Mouse (Mus musculus) frontal cortex, adult (tissue): ENCODE measurements around the gene Hist1h2bb.
"Not testable (repeated sequence)": the region's sequence is repeated elsewhere in the genome, so short reads cannot be mapped to it uniquely, and the experiment has no call there.

ENCODE experiments used
- ATAC-seq: cut with Nextera tagmentation; 2 replicates; pipeline ENCODE4 v1.9.2; 2017; ENCODE audit warnings: mild to moderate bottlenecking, moderate library complexity, mixed read lengths; ENCODE audit not compliant: low TSS enrichment

Gene Hist1h2bb

GRCm38 (mm10) chr13:23746201-23747080 is at the start of gene Hist1h2bb:
Gene Hist1h2bb, plus strand, starts transcription at chr13:23746734.
- peak; percentile 97 for ATAC-seq

DNA sequence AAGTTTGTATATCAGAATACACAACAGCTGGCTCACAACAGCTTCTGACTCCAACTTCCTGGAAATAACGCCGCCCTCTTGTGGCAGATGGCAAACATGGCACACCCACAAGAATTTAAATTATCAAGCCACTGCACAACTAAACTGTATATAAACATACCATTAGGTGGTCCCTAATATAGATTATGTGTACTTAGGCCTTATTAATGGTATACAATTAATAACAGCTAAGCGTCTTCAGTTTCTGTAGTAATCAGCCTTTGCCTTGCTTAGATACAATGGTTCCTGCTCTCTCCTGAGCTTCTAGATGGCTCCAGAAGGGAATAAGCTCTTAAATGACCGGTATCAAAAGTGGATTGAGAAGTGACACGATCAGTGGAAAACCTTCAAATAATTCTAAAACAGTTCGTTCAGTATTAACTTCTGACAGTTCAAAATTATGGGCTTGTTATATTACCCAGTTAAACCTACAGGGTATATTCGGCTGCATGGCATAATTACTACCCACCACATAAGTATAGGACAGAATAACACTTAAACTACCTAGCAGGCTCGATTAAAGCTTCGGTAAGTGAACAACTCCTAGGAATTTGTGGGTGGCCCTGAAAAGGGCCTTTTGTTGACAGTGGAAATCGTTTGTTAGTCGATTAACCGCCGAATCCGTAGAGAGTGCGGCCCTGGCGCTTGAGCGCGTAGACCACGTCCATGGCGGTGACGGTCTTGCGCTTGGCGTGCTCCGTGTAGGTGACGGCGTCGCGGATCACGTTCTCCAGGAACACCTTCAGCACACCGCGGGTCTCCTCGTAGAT is 48.8 kb upstream of the Hist1h2bb start:
- peak; percentile 48 for ATAC-seq

DNA sequence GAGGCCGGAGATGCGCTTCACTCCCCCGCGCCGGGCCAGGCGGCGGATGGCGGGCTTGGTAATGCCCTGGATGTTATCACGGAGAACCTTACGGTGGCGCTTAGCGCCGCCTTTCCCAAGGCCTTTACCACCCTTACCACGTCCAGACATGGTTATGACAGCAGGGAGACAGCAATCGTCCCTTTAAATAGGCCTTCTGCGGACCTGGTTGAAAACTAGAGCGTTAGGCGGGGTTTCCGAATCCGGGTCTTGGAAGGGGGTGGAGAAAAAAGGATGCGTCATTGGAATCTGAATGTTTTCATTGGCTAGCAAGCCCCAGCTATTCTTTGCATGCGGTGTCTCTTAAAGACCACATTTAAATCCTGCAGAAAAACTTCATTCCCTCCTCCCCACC is 48.2 kb upstream of the Hist1h2bb start, which contains the start of gene Hist1h4c:
Gene Hist1h4c, minus strand, starts transcription at position 155 of the 394 bp plus-strand sequence.
- peak; percentile 97 for ATAC-seq

GRCm38 (mm10) chr13:23698996-23699395 is 47.5 kb upstream of the Hist1h2bb start:
- no peak for ATAC-seq

GRCm38 (mm10) chr13:23699767-23700166 is 46.8 kb upstream of the Hist1h2bb start:
- no peak for ATAC-seq

DNA sequence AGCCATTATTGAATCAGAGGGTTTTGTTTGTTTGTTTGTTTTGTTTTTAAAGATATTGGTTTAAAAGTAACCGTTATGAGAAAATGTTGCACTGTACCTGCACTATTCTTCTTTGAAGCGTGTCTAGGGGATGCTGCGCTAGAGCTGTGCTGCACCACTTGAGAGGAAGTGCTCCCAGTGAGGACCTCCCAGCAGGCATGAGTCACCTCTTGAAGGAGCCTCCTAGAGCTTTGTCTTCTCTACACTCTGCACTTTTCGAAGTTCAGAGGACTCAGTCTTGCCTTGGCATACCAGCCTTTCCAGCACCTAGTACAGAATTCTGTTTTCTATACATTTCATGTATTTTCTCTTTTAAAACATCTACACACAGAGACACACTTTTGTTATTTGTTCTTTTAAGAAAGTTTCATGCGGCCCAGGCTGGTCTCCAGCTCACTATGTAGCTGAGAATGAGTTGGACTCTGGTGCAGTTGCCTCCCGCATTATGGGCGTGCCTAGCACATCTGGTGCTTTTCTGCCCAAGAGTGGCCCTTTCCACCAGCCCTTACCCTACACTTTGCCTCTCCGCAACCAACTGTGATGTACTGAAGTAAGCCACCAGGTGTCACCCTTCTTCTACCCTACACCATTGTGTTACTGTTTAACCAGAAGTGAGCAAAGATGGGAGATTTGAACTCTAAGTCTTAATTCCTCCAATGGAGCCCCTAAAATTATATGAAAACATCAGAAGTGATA is 45.6 kb upstream of the Hist1h2bb start:
- ATAC-seq: peak; percentile 66

DNA sequence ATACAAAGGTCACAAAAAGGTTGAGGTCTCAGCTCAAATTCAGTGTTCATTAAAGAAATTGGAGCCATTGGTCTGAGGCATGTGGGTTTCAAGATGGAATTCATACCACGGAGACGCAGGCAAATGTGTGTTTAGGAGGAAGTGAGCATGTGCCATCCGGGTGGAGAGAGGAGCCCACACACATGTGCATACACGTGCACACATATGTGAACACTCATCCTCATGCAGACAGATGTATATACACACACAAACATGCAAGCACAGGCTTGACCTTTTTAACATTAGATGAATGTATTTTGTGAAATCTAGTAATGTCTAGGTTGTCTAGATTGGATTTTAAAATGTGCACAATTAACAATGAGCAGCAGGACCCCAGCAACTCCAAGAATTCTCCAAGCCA is 44.3 kb upstream of the Hist1h2bb start:
- no peak for ATAC-seq

- not testable (repeated sequence) for ATAC-seq
Observed at GRCm38 (mm10) chr13:23702801-23703200, 43.7 kb upstream of the Hist1h2bb start.

DNA sequence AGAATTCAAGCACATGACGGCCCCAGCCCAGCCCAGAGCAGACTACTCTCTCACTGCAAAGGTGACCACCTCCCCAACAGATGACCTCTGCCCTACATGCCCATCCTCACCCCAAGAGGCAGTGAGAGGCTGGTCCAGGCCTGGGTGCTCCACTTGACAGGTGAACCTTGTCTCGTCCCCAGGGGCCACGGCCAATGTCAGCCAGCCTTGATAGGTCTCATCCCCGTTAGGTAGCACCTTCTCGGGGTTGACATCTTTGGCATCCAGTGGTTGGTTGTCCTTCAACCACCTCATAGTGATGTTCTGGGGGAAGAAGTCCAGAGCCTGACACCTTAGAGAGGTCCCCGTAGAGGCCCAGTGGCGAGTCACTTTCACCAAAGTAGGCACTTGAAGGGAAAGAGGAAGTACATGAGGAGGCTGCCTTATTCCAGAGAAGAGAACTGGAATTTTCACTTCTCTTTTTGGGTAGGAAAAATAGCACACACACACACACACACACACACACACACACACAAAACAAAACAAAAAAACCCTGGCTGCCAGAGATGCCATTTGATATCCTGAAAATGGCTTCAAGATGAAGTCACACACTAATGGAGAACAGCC is 40.7 kb upstream of the Hist1h2bb start:
- ATAC-seq: no peak

DNA sequence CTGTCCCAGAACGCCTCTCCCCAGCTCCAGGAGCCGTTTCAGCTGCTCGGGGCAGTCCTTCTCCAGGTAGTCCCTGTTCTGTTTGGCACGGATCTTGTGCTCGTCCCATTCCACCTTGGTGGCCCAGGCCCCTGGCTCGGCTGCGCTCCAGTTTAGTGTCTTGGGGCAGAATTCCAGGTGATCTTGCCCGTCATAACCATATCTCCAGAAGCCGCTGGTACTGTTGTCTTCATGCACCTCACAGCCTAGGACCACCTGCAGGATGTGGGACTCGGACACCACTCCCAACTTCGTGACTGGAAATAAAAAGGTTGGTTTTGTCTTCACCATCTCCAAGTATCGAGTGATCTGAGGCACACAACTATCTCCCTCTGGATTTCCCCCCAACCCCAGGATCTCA is 39.8 kb upstream of the Hist1h2bb start:
- no peak for ATAC-seq

GRCm38 (mm10) chr13:23708041-23708440 is 38.5 kb upstream of the Hist1h2bb start:
- ATAC-seq: no peak

GRCm38 (mm10) chr13:23708654-23709053 is 37.9 kb upstream of the Hist1h2bb start:
- ATAC-seq: no peak

DNA sequence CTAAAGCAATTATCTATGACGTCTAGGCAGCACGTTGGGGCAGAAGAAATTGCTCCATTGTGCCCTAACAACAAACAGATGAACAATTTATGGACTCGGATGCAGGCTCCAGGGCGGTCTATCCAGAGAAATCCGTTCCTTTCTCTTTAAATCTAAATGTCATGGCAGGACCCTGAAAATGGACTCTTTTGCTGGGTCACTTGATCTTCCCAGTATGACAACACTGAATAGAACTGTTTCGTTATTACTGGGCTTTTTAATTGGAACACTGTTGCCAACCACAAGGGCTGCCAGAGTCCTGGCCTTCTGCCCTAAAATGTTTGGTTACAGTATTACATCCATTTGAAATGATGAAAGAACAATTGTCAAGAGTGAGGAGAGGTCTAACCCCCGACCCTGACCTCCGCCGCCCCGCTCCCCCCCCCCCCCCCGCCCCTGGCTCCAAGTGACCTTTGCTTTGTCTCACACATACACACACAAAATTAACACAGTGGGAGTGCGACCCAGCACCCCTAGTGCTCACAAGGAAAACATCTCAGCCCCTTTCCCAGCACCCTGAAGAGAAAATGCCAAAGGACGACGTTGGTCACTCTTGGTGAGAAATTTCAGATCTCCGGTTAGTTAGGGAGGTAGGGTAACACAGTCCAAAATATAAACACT is 36.7 kb upstream of the Hist1h2bb start:
- ATAC-seq: no peak; the same call in 1 of the 2 replicates

DNA sequence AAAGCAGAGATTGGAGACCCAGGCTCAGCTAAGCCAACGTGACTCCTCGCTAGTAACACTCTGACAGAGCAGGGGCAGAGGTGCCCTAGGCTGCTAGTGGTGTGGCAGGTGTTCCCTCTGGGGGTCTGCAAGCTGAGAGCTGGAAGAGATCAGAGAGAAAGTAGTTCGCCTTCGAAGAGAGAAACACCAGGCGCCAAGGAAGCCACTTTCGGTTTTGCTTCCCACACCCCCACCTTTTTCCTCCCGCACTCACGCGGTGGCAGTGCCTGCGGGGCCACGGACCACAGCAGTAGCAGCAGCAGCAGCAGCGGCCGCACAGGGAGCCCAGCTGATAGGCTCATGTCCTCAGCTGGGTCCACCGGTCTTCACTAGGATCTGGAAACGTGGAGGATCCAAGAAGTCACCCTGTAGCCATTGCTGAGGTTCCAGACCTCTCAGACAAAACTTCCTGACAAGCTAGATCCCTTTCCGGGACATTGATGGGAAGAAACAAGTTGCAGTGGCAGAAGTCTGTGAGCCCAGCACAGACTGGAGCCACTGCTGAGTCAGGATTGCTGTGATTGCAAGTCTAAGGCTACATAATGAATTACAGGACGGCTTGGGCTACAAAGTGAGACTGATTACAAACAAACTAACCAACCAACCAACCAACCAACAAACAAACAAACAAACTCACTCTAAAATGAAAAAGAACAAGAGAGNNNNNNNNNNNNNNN is 36.0 kb upstream of the Hist1h2bb start, which contains the start of gene Hfe:
Gene Hfe, minus strand, starts transcription at position 481 of the 716 bp plus-strand sequence.
- peak; percentile 98 for ATAC-seq

DNA sequence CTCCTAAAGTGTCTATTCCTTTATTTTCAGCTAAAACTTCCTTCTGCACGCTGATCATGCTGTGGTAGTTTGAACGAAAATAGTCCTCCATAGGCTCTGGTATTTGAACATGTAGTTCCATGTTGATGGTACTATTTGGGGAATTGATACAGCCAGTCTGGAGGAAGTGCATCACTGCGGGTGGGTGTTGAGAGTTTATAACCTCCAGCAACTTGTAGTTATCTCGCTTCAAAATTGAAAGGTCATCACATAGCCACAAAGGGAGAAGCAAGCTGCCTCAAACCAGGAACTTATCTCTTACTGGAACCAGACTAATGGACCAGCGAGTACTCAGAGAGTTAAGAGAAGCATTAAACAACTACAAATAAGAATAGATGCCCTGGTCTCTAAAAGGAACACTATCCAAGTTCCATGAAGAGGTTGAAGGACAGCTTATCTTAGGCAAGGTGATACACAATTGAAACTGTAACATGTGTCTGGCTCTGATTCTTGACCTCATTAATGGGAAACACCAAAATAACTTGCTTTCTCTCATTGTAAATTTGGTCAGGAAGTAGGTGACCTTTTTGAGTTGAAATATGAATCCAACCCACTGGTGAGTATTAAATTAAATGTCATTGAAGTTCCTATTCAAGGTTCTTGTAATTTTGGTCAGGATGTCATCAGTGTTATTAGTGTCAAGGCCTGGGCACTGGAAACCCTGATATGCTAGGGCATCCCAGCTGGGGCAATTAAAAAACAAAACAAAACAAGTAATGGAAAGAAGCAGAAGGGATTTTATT is 30.1 kb upstream of the Hist1h2bb start:
- ATAC-seq: no peak

DNA sequence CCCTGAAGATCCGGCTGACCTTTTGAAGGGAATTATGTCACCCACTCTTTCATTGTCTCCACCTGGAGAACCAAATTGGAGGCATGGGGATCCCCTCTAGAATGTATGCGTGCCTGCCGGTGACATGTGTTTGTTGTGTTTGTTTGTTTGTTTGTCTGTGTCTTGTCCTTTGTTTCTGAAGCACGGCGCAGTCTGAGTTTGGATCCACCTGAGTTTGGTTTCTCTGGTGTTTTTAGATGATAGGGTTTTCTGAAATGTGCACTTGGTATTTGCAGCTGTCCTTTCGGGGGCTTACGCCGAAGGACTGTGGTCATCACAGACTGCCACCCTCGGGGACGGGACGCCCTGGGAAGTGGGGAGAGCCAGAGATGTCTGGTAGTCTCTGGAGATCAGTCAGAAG is 29.4 kb upstream of the Hist1h2bb start:
- ATAC-seq: no peak

GRCm38 (mm10) chr13:23717593-23718245 is 28.8 kb upstream of the Hist1h2bb start:
- ATAC-seq: not testable (repeated sequence)

- no peak for ATAC-seq
Observed at GRCm38 (mm10) chr13:23724239-23724638, 22.3 kb upstream of the Hist1h2bb start.

DNA sequence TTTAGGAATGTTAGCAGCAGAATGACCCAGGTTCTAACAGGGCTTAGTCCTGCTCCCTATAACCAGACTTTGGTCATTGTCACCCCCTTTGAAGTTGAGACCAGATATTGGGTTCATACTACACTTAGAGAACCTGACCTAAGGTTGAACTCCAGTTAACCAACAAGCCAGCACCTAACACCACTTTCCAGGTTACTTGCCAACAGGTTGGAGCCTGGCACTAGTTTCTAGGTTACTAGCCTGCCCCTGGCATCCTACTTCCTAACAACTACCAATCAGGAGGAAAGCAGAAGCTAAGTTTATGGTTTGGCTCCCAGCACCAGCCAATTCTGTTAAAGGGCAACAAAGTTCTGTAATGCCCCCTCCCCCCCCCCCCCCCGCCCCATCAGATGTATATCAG is 21.3 kb upstream of the Hist1h2bb start:
- ATAC-seq: no peak
